Mouse (Mus musculus): ENCODE measurements around the gene Fdxacb1. TPM values are rescaled to one million over a fixed set of nuclear protein-coding genes. Genes with fewer than 3 reads are reported as not detected.

Fdxacb1 gene
- total RNA-seq (2023), result 1 to 10 TPM; 4.1 to 8.1 TPM

DNA sequence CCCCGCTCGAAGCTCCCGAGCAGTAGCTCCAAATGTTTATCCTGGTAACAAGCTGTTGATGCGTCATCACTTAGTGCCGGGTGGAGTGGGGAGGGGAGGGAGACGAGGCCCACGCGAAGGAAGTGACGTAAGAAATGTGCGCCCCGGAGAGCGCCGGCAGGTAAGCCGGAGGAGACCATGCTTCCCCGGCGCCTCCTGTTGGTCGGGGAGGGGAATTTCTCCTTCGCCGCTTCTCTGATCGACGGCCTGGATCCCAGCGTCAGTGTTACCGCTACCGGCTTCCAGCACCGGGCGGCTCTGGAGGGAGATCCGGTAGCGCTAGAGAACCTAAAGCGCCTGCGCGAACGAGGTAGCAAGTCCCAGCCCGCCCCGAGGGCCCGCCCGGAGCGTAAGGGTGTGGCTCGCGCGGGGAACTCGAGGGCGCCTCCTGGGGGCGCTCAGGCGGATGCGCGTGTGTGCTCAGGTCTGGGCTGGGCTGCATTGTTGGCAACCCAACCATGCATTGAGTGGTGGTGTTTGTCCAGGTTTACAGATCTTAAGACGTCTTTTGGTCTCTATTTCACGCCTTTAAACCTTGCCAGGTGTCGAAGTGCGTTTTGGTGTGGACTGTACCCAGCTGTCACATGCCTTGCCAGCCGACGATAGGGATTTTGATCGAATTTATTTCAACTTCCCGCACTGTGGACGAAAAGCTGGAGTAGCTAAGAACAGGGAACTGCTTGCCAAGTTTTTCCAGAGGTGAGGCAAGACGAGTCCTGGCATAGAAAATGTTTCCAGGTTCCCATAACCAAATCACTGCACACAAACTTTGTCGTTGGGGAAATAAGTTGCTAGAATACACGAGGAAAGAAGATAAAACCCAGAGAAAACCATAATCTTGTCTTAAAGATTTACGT lies at the start of gene Fdxacb1:
TSS of gene Fdxacb1 (plus strand) at position 130 of the 896 bp plus-strand sequence.

DNA sequence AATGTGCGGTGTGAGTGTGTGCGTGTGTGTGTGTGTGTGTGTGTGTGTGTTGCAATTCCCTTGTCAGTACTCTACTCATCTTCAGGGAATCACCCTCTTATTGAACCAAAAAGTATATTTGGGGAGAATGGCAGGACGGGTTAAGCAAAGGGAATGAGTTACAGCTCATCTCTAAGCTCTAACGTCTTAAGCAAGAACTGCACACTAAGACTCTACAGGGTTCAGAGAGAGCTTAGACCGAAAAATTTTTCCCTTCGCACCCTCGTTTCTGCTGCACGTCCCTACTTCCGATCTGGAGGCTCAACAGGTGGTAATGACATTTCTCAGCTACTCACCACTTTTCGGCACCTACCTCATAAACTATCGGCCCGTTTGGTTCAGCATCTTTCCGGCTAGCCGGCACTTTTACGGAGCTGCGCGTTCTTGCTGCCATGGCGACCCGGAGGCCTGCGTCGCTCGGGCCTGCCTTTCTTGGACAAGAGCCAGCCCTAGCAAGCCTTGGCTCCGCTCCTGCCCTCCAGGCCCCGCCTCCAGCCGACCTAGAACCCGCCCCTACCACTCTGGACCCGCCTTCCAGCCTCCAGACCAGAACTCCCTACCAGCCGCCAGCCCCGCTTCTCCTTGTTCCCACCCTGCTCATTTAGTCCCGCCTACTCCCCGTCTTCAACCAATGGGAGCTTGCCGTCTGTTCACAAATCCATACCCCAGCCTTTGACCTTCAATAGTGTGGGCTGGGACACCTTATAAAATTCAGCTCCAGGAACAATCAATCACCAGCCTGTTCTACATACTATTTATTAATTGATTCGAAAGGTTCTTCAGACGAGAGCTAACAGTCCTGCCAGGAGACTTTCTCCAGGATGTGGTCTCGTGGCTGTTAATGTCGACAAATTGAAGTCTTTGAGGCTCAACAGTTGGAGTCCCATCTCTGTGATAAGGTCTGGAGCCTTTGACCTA lies 28.8 kb upstream of the Fdxacb1 start, which contains the start of gene Dixdc1:
TSS of gene Dixdc1 (minus strand) at position 604 of the 957 bp plus-strand sequence.

DNA sequence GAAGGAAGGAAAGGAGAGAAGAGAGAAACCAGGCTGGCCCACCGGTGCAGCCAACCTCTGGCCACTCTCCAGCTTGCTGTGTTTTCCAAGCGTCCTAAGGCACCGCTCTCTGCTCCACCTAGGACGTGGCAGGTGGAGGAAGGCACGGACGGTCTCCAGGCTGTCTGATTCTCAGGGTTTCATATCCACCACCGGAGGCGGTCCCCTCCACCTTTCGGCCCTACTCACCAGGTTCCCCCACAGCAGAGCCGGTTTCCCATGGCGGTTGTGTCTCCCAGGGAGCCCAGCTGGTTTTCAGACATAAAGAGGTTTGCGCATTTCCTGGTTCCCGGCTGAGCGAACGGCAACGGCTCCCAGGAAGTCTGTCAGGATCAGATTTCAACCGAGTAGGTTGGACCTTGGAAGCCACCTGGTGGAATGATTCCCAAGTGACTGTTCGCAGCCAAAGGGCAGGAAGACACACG lies 21.8 kb upstream of the Fdxacb1 start, which contains the start of gene 2310030G06Rik:
TSS of gene 2310030G06Rik (minus strand) at position 323 of the 464 bp plus-strand sequence.

DNA sequence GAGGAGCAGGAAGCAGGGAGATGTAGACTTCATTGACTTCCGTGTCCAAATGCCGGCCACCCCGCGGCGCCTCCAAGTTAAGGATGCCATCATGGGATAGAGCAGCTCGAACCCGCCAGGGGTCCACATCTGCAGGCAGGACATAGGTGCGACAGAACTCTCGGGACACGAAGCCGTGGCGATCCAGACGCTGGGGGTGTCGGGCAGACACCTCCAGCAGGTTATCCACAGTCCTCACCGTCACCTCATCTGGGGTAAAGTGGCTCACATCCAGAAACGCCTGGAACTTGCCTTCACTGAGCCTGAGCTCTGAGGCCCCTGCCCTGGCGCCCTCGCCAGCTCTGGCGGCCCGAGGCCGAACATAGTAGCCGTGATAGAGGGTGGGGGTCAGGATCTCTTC lies 16.7 kb upstream of the Fdxacb1 start, which contains the start of gene Cryab:
TSS of gene Cryab (plus strand) at position 3 of the 400 bp plus-strand sequence.

DNA sequence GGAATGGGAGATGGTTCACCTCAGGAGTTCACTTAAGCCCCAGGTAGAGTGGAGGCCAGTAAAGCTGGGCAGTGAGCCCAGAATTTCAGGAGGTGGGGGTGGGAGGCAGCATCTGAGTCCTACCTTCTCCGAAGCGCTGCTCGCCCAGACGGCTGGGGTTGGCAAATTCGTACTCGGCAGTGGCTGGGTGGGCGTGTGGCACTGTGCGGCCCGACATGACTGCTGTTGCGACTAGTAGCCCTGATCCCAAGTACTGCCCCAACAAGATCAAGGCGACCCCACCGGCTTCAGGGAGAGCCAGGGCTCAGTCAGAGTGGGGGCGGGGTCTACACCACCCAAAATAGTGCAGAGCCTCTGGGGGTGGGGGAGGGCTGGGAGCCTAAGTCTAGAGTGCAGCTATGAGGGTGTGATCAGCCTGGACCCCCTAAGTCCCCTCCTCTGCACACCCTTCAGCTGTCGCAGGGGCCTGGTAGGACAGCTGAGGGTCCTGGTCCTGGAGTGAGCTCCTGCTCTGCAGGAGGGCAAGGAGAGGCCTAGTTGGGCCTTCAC lies 15.9 kb upstream of the Fdxacb1 start, which contains the start of gene Hspb2:
TSS of gene Hspb2 (minus strand) at position 301 of the 549 bp plus-strand sequence.

DNA sequence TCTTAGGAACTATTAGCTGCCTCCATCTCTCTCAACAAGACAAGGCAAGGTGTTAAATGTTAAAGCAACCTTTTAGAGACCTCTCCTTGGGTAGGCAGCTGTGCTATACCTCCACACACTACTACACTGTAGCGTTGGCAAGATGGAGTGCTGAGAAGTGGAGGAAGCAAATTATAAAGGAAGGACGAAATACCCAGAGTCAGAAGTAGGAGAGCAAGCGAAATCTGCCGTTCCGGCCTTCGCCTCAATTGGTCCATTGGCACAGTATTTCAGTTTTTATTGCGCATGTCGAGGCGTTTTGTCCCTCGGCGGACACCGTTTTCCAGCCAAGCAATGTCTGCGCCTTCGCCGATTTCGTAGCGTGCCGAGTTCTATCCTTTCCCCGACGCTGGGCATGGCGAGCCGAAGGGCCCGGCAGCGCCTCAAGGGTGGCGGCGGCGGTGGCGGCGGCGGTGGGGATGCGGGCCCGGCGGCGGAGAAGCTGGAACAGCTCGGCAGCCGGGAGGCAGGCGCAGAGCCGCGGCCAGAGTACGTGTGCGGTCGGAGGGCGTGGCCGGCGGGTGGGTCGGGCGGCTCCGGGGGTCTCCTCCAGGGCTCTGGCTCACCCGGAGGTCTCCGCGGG lies 7.1 kb downstream of the Fdxacb1 start, which contains the start of the genes Alg9 and 1110032A03Rik:
TSS of gene Alg9 (plus strand) at position 29 of the 622 bp plus-strand sequence.
TSS of gene 1110032A03Rik (minus strand) at position 530 of the 622 bp plus-strand sequence.

Other genes with a start within 250 kb of the Fdxacb1 start
- gene Pts, start 239.5 kb upstream of the Fdxacb1 start, total RNA-seq (2023), result 10 to 100 TPM; 43.3 to 51.7 TPM
- 1 to 10 TPM; 5.0 to 6.4 TPM for gene Il18, start 213.4 kb upstream of the Fdxacb1 start, total RNA-seq (2023)
- 1 to 10 TPM in 1 of 2 experiments, under 1 TPM in 1; 0.97 to 1.2 TPM for gene Bco2, start 213.1 kb upstream of the Fdxacb1 start, total RNA-seq (2023)
- gene Tex12, start 206.9 kb upstream of the Fdxacb1 start, total RNA-seq (2023), result not detected
- 10 to 100 TPM; 80.6 to 81.3 TPM for gene Sdhd, start 164.4 kb upstream of the Fdxacb1 start, total RNA-seq (2023)
- gene Timm8b, start 164.3 kb upstream of the Fdxacb1 start, total RNA-seq (2023), result 10 to 100 TPM; 51.8 to 58.1 TPM
- under 1 TPM in 1 of 2 experiments, not detected in 1; 0.33 TPM for gene Pih1d2, start 150.9 kb upstream of the Fdxacb1 start, total RNA-seq (2023)
- gene Nkapd1, start 150.8 kb upstream of the Fdxacb1 start, total RNA-seq (2023), result 10 to 100 TPM; 11.6 to 15.6 TPM
- gene Dlat, start 108.5 kb upstream of the Fdxacb1 start, total RNA-seq (2023), result 10 to 100 TPM; 16.8 to 19.7 TPM
- gene Dixdc1, start 28.7 kb upstream of the Fdxacb1 start, total RNA-seq (2023), result not detected
- not detected for gene 2310030G06Rik, start 21.7 kb upstream of the Fdxacb1 start, total RNA-seq (2023)
- gene Cryab, start 16.9 kb upstream of the Fdxacb1 start, total RNA-seq (2023), result 1 to 10 TPM; 1.4 to 2.1 TPM
- not detected for gene Hspb2, start 15.9 kb upstream of the Fdxacb1 start, total RNA-seq (2023)
- 10 to 100 TPM; 12.7 to 14.5 TPM for gene Alg9, start 6.8 kb downstream of the Fdxacb1 start, total RNA-seq (2023)
- gene 1110032A03Rik, start 7.3 kb downstream of the Fdxacb1 start, total RNA-seq (2023), result 1 to 10 TPM; 7.9 to 9.5 TPM
- 10 to 100 TPM; 24.1 to 27.8 TPM for gene Ppp2r1b, start 77.1 kb downstream of the Fdxacb1 start, total RNA-seq (2023)
- 10 to 100 TPM; 40.8 to 43.8 TPM for gene Sik2, start 240.8 kb downstream of the Fdxacb1 start, total RNA-seq (2023)

Measured in neutrophil, adult 59 days (primary cell).